Mouse (Mus musculus) ES-E14 (cell line): Measurements from ENCODE around the gene Ndufv1.

Experiments
- CHD2 ChIP-seq: IDR thresholded peaks from 2 replicates; pipeline ENCODE4 v1.6.1; 2014; ENCODE audit warnings: mild to moderate bottlenecking, low read depth, low read length, inconsistent platforms
- HCFC1 ChIP-seq: IDR thresholded peaks from 2 replicates; pipeline ENCODE4 v1.6.1; 2012; ENCODE audit warnings: low read length, inconsistent platforms, borderline replicate concordance; ENCODE audit not compliant: insufficient read depth
- MAFK ChIP-seq: IDR thresholded peaks from 2 replicates; pipeline ENCODE4 v1.6.1; 2014; ENCODE audit warnings: mild to moderate bottlenecking, low read depth, low read length, inconsistent platforms; ENCODE audit not compliant: insufficient read depth
- ZC3H11A ChIP-seq: IDR thresholded peaks from 2 replicates; pipeline ENCODE4 v1.6.1; 2012; ENCODE audit warnings: low read depth, mild to moderate bottlenecking, inconsistent platforms, low read length, borderline replicate concordance
- ZNF384 ChIP-seq: IDR thresholded peaks from 2 replicates; pipeline ENCODE4 v1.6.1; 2012; ENCODE audit warnings: low read depth, low read length, inconsistent platforms

DNA sequence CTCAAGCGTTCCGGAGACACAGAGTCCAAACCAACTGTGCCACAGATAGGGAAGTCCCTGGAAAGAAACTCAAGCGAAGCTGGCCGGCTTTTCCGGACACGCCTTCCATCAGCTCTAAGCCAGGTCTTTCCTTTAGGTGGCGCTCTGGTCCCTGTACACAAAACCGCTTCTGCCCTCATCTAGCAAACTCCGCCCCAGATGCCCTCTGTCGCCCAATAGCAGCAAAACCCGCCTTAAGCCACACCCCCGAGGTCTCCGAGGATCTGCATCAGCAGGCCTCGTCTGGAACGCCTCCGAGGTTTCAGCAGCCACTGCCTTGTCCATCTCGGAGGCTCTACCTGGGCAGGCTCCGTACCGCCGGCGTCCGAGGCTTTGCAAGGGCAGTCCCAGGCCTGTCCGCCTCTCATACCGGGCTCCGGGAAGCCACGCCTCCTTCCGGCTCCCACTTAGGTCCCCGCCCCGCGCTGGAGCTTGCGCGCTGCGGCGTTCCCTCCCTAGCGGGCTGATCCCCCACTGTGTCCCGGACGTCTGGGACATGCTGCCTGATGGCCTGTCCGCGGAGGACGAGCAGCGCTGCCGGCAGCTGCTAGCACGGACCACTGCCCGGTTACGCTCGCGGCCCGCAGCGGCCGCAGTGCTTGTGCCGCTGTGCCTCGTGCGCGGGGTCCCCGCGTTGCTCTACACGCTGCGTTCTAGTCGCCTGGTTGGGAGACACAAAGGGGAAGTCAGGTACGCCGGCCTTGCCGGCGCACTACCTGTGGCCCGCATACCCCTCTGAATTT lies 12.3 kb downstream of the Ndufv1 start, which contains the start of the genes Nudt8 and Gm49405:
- no peak for TF ChIP-seq ZNF384
- TF ChIP-seq MAFK = no peak
- no peak for TF ChIP-seq CHD2
- TF ChIP-seq ZC3H11A = peak; percentile 30; the same call in 1 of the 2 replicates
- peak; percentile 57; the same call in 1 of the 2 replicates for TF ChIP-seq HCFC1
